Mouse (Mus musculus) cortical plate, adult 2 months (tissue): ENCODE results near the gene Tmem104.

Experiments used
- CTCF ChIP-seq: fragments of 200-500 bp; IDR thresholded peaks from 2 replicates; pipeline ENCODE4 v1.5.1; 2011; ENCODE audit warnings: mild to moderate bottlenecking, control low read depth, low read length; ENCODE audit not compliant: insufficient read depth; ENCODE audit errors: extremely low read depth
- POLR2A ChIP-seq: fragments of 200-500 bp; IDR thresholded peaks from 2 replicates; pipeline ENCODE4 v1.6.1; 2011; ENCODE audit warnings: mild to moderate bottlenecking, low read length, control low read depth; ENCODE audit not compliant: insufficient read depth; ENCODE audit errors: extremely low read depth

- TF ChIP-seq CTCF (peak; percentile 42; the same call in 1 of the 2 replicates), POLR2A (no peak)
These were observed 37.6 kb downstream of the Tmem104 start for GRCm38 (mm10) chr11:115224889-115225288.
